Mouse (Mus musculus) G1E (cell line): Measurements from ENCODE around the gene Klrb1a.
"Not testable (repeated sequence)": the region's sequence is repeated elsewhere in the genome, so short reads cannot be mapped to it uniquely, and the experiment has no call there.

Experiments
- CTCF ChIP-seq: IDR thresholded peaks from 2 replicates; pipeline ENCODE4 v1.5.1; 2012; ENCODE audit warnings: low read depth, low read length, inconsistent platforms, mixed read lengths
- GATA1 ChIP-seq: IDR thresholded peaks from 2 replicates; pipeline ENCODE4 v1.6.1; 2012; ENCODE audit warnings: borderline replicate concordance, low read length, inconsistent platforms, mixed read lengths
- TAL1 ChIP-seq: conservative IDR thresholded peaks from 2 replicates; pipeline ENCODE4 v1.6.1; 2012; ENCODE audit warnings: low read depth, low read length, inconsistent platforms, mixed read lengths

DNA sequence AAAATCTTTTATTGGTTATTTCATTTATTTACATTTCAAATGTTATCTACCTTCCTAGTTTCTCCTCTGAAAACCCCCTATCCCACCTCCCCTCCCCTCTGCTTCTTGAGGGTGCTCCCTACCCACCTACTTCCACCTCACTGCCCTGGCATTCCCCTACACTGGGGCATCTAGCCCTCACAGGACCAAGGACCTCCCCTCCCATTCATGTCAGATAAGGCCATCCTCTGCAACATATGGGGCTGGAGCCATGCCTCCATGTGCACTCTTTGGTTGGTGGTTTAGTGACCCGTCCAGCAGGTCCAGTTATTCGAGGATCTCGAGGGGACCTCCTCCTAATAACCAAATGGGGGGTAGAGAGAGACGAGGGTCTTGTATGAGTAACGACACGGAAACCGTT lies 27.5 kb upstream of the Klrb1a start:
- not testable (repeated sequence) for TF ChIP-seq GATA1, CTCF, TAL1
